ENCODE assay signal across 9 mouse cellular contexts in the genomic region with DNA sequence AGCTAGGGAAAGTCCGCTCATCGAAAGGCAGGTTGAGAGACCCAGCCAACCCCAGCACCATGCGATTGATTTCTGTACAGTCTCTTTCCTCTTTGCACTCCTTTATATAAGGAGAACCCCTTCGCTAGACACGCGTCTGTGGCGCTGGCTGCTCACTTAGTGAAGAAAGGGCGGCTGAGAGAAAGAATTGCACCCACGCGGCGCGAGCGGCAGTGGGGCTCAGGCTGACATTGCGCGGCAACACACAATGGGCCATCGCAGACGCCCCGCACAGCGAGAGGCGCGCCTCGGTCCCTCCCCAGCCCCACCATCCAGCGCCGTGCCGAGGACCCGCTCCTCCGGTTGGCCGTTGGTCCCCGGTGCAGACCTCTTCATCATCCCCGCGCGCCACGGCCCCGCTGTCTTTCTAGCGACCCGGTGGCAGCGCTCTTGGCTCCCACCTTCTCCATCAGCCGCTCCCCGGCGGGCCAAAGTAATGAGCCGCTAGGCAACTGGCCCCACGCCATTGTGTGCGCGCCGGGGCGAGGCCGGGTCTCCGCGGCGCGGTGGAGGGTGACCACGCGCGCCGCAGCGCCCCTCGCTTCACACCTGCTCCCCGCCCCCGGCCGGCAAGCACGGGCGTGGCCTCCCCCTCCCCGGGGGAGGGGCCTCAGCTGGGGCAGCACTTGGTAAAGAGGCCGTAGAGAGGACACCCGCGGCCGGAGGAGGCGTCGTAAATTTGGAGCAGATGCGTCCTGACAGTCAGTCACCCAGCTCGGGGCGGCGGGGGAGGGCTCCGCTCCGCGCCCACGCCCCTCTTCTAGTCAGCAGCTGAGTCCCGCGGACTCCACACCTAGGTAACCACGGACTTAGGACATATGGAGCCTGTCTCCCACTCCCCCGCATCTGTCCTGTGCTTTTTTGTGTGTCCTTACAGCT. TPM values are rescaled to one million over a fixed set of nuclear protein-coding genes. Genes with fewer than 3 reads are reported as not detected.
DNase-seq lines count a peak whose midpoint lies in the region; ATAC-seq and TF ChIP-seq lines count a peak whose summit lies in the region.
"Had no signal": no experiment of that assay in that cellular context is flagged by ENCODE, and none has a peak within 500 bp of the region (broad histone marks: within the 10 kb centered on the region; RNA-seq: fewer than 3 reads in every experiment).

No protein-coding gene starts in this region.

- TF ChIP-seq CTCF in brain, embryonic 14.5 days (IDR thresholded peaks at IDR 0.05; ENCODE audit: borderline replicate concordance, extremely low read depth, insufficient read depth, insufficient read length), result no peak

- peak overlapping the region; percentile 53 for H3K4me3 ChIP-seq in forebrain, embryonic 11.5 days (ENCODE audit: low read depth, low read length)
- peak overlapping the region; percentile 59 for H3K4me3 ChIP-seq in hindbrain, embryonic 15.5 days
- peak overlapping the region; percentile 54 for H3K4me3 ChIP-seq in limb, embryonic 10.5 days
- H3K4me3 ChIP-seq in midbrain, embryonic 14.5 days (replicated peaks; ENCODE audit: low read depth, low read length), result peak overlapping the region; percentile 59

- peaks cover 37% of the 10 kb centered on the region for H3K4me1 ChIP-seq in forebrain, embryonic 11.5 days (replicated peaks; ENCODE audit: control insufficient read depth, insufficient read depth, low read length)
- peaks cover 50% of the 10 kb centered on the region for H3K4me1 ChIP-seq in hindbrain, embryonic 15.5 days (replicated peaks)
- H3K4me1 ChIP-seq in limb, embryonic 10.5 days, result peaks cover 36% of the 10 kb centered on the region
- H3K4me1 ChIP-seq in midbrain, embryonic 14.5 days (ENCODE audit: control insufficient read depth, insufficient read depth, low read length), result peaks cover 37% of the 10 kb centered on the region

- H3K9me3 ChIP-seq in forebrain, embryonic 11.5 days (ENCODE audit: control insufficient read depth, low read length), result no peaks in the 10 kb centered on the region
- H3K9me3 ChIP-seq in hindbrain, embryonic 15.5 days, result no peaks in the 10 kb centered on the region
- H3K9me3 ChIP-seq in limb, embryonic 10.5 days (replicated peaks), result no peaks in the 10 kb centered on the region
- H3K9me3 ChIP-seq in midbrain, embryonic 14.5 days (ENCODE audit: control insufficient read depth, low read length), result no peaks in the 10 kb centered on the region

- H3K4me2 ChIP-seq in forebrain, embryonic 11.5 days (ENCODE audit: low read depth, low read length, severe bottlenecking), result peak overlapping the region; percentile 97
- peak overlapping the region; percentile 95 for H3K4me2 ChIP-seq in hindbrain, embryonic 15.5 days
- H3K4me2 ChIP-seq in midbrain, embryonic 14.5 days (ENCODE audit: low read length), result peak overlapping the region; percentile 96

- WGBS in forebrain, embryonic 11.5 days, result under 1% methylated on average over 74 of the region's 81 CpGs
- under 1% methylated on average over 81 of the region's 81 CpGs for WGBS in hindbrain, embryonic 15.5 days
- whole genome bisulfite sequencing in limb, embryonic 10.5 days, result under 1% methylated on average over 79 of the region's 81 CpGs
- under 1% methylated on average over 81 of the region's 81 CpGs for WGBS in midbrain, embryonic 14.5 days

- peak; percentile 41; the same call in 1 of the 2 replicates for TF ChIP-seq POLR2A in brain, embryonic 14.5 days (IDR thresholded peaks at IDR 0.05; ENCODE audit: borderline replicate concordance, extremely low read depth, insufficient read depth, insufficient read length, poor library complexity, severe bottlenecking)

- H3K27ac ChIP-seq in forebrain, embryonic 11.5 days (ENCODE audit: low read depth, low read length), result peak overlapping the region; percentile 70
- peak overlapping the region; percentile 83 for H3K27ac ChIP-seq in hindbrain, embryonic 15.5 days (replicated peaks)
- H3K27ac ChIP-seq in limb, embryonic 10.5 days, result peak overlapping the region; percentile 32; the same call in 1 of the 2 replicates
- H3K27ac ChIP-seq in midbrain, embryonic 14.5 days (replicated peaks; ENCODE audit: low read depth, low read length), result peak overlapping the region; percentile 88

- peak; percentile 4 to 20 for DNase-seq in heart, adult 18-20 months
- no peak for DNase-seq in heart, adult 8-10 months (ENCODE audit: low spot score)
- peak; percentile 64 for DNase-seq in brain, embryonic 14.5 days (ENCODE audit: low read depth)
- DNase-seq in forebrain, embryonic 11.5 days (ENCODE audit: low spot score), result peak; percentile 77
- peak; percentile 62 for DNase-seq in limb, embryonic 10.5 days (ENCODE audit: low spot score)
- peak; percentile 79 for DNase-seq in midbrain, embryonic 14.5 days
- peak; percentile 59 for DNase-seq in testis, postnatal 10 days (ENCODE audit: low spot score)

- H3K9ac ChIP-seq in forebrain, embryonic 11.5 days (ENCODE audit: low read length), result peak overlapping the region; percentile 70
- peak overlapping the region; percentile 66 for H3K9ac ChIP-seq in hindbrain, embryonic 15.5 days
- H3K9ac ChIP-seq in midbrain, embryonic 14.5 days (replicated peaks; ENCODE audit: low read length), result peak overlapping the region; percentile 79

- no peaks in the 10 kb centered on the region for H3K36me3 ChIP-seq in forebrain, embryonic 11.5 days (ENCODE audit: control insufficient read depth, insufficient read depth, low read length)
- no peaks in the 10 kb centered on the region for H3K36me3 ChIP-seq in hindbrain, embryonic 15.5 days
- H3K36me3 ChIP-seq in limb, embryonic 10.5 days, result no peaks in the 10 kb centered on the region
- H3K36me3 ChIP-seq in midbrain, embryonic 14.5 days (ENCODE audit: control insufficient read depth, insufficient read depth, low read length), result no peaks in the 10 kb centered on the region

- H3K27me3 ChIP-seq in forebrain, embryonic 11.5 days (ENCODE audit: control insufficient read depth, insufficient read depth, low read length), result peaks cover 51% of the 10 kb centered on the region
- 0 out of 2 replicates have a peak, but pooled peaks cover 6% of the 10 kb centered on the region for H3K27me3 ChIP-seq in hindbrain, embryonic 15.5 days
- peaks cover 93% of the 10 kb centered on the region for H3K27me3 ChIP-seq in limb, embryonic 10.5 days (ENCODE audit: low read depth, poor library complexity, severe bottlenecking)
- peaks cover 63% of the 10 kb centered on the region for H3K27me3 ChIP-seq in midbrain, embryonic 14.5 days (ENCODE audit: control insufficient read depth, insufficient read depth, low read length)

- peak; percentile 40 for ATAC-seq in forebrain, embryonic 11.5 days (replicated peaks; ENCODE audit: low FRiP score)
- peak; percentile 61 for ATAC-seq in hindbrain, embryonic 15.5 days (ENCODE audit: low FRiP score, low read depth)
- peak; percentile 55 for ATAC-seq in midbrain, embryonic 14.5 days (ENCODE audit: low FRiP score, low TSS enrichment)

RNA-seq across cellular contexts. Expression of gene Robo3, which starts 27.3 kb away (rescaled TPM):
- not detected for total RNA-seq in heart, adult 18-20 months (2021)
- total RNA-seq in heart, adult 8-10 months (2022), result not detected
- polyA plus RNA-seq in brain, embryonic 14.5 days (2012; rRNA removed), result 33.5 and 41.6 TPM in 2 replicates
- polyA plus RNA-seq in forebrain, embryonic 11.5 days (2014; fragmentation: Nextera tagmentation; extraction: Ambion mirVana), result 19.5 and 19.6 TPM in 2 replicates
- polyA plus RNA-seq in hindbrain, embryonic 15.5 days (2015; fragmentation: Nextera tagmentation; extraction: Ambion mirVana), result 13.0 and 14.1 TPM in 2 replicates
- polyA plus RNA-seq in limb, embryonic 10.5 days (2016; fragmentation: Nextera tagmentation; extraction: Ambion mirVana), result 0.10 TPM in 1 of 2 replicates, not detected in the other
- polyA plus RNA-seq in midbrain, embryonic 14.5 days (2014; fragmentation: Nextera tagmentation; extraction: Ambion mirVana), result 8.9 and 13.3 TPM in 2 replicates
- total RNA-seq: MEL had no signal

RNA-seq across cellular contexts. Expression of gene Msantd2, which starts 28.8 kb away (rescaled TPM):
- 1 to 10 TPM; 5.9 to 7.9 TPM for total RNA-seq in heart, adult 18-20 months (2021)
- 1 to 10 TPM; 3.5 to 7.7 (median 5.4) TPM for total RNA-seq in heart, adult 8-10 months (2022)
- polyA plus RNA-seq in brain, embryonic 14.5 days (2012; rRNA removed), result 65.0 and 72.6 TPM in 2 replicates
- polyA plus RNA-seq in forebrain, embryonic 11.5 days (2014; fragmentation: Nextera tagmentation; extraction: Ambion mirVana), result 45.2 and 45.3 TPM in 2 replicates
- 27.9 and 29.7 TPM in 2 replicates for polyA plus RNA-seq in hindbrain, embryonic 15.5 days (2015; fragmentation: Nextera tagmentation; extraction: Ambion mirVana)
- polyA plus RNA-seq in limb, embryonic 10.5 days (2016; fragmentation: Nextera tagmentation; extraction: Ambion mirVana), result 33.1 and 38.0 TPM in 2 replicates
- 32.5 and 42.9 TPM in 2 replicates for polyA plus RNA-seq in midbrain, embryonic 14.5 days (2014; fragmentation: Nextera tagmentation; extraction: Ambion mirVana)

RNA-seq across cellular contexts. Expression of gene Robo4, which starts 58.6 kb away (rescaled TPM):
- 10 to 100 TPM; 27.9 to 38.3 TPM for total RNA-seq in heart, adult 18-20 months (2021)
- total RNA-seq in heart, adult 8-10 months (2022), result 10 to 100 TPM; 21.3 to 39.4 (median 32.2) TPM
- 4.8 and 7.2 TPM in 2 replicates for polyA plus RNA-seq in brain, embryonic 14.5 days (2012; rRNA removed)
- 6.6 and 7.0 TPM in 2 replicates for polyA plus RNA-seq in forebrain, embryonic 11.5 days (2014; fragmentation: Nextera tagmentation; extraction: Ambion mirVana)
- 4.6 and 8.2 TPM in 2 replicates for polyA plus RNA-seq in hindbrain, embryonic 15.5 days (2015; fragmentation: Nextera tagmentation; extraction: Ambion mirVana)
- 9.9 and 10.3 TPM in 2 replicates for polyA plus RNA-seq in limb, embryonic 10.5 days (2016; fragmentation: Nextera tagmentation; extraction: Ambion mirVana)
- polyA plus RNA-seq in midbrain, embryonic 14.5 days (2014; fragmentation: Nextera tagmentation; extraction: Ambion mirVana), result 2.6 and 4.5 TPM in 2 replicates
- total RNA-seq: MEL had no signal

Comparison
In these comparisons a context has a peak if more than half of its experiments do, and no peak if none do; other contexts are left out.
1. H3K27ac ChIP-seq: peak in every context shown above with its lines; median percentile 88 in midbrain, embryonic 14.5 days; 83 in hindbrain, embryonic 15.5 days; 70 in forebrain, embryonic 11.5 days; 32 in limb, embryonic 10.5 days.